20 mouse cellular contexts compared by ENCODE assay signal in the genomic region with DNA sequence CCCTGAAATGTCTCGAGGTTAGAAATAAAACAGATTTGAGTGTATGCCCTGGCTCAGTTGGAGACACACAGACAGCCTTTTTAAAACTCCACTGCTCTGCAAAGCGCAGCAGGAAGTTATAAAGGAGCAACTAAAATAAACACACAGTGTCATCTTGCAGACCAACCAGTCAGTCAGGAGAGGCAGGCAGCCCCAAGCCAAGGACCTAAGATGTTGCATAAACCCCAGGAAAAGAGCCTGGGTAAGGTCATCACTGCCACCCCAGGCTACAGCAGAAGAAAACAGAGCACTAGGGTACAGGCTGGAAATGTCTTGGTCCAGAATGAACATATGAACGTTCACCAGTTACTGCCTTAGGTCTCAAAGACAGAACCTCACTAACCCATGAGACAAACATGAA.
DNase-seq lines count a peak whose midpoint lies in the region; ATAC-seq and TF ChIP-seq lines count a peak whose summit lies in the region.
"Had no signal": no experiment of that assay in that cellular context is flagged by ENCODE, and none has a peak within 500 bp of the region (broad histone marks: within the 10 kb centered on the region; RNA-seq: fewer than 3 reads in every experiment).

No protein-coding gene starts in this region.

- H3K27ac ChIP-seq in liver, adult 2 months (replicated peaks; ENCODE audit: insufficient read depth, low read depth, low read length), result peak overlapping the region; percentile 56
- H3K27ac ChIP-seq in liver, postnatal 0 days (ENCODE audit: low read depth), result no peak overlapping the region
- 0 out of 2 replicates have a peak overlapping the region, but pooled peaks have one; percentile 29 for H3K27ac ChIP-seq in intestine, embryonic 16.5 days (ENCODE audit: low read length)
- H3K27ac ChIP-seq in midbrain, embryonic 10.5 days (replicated peaks), result no peak overlapping the region
- H3K27ac ChIP-seq in forebrain, embryonic 10.5 days, result no peak overlapping the region
- H3K27ac ChIP-seq: forebrain, embryonic 13.5 days; heart, adult 2 months; heart, embryonic 15.5 days; hindbrain, postnatal 0 days; kidney, embryonic 15.5 days had no signal

- H3K79me2 ChIP-seq in liver, adult 2 months (ENCODE audit: control insufficient read depth, insufficient read depth, low read length), result peaks cover 59% of the 10 kb centered on the region

- no peak overlapping the region for H3K4me2 ChIP-seq in liver, postnatal 0 days (ENCODE audit: low read depth, low read length)
- no peak overlapping the region for H3K4me2 ChIP-seq in intestine, embryonic 16.5 days (ENCODE audit: low read depth, low read length)
- H3K4me2 ChIP-seq: forebrain, embryonic 13.5 days; heart, embryonic 15.5 days; kidney, embryonic 15.5 days had no signal

- H3K36me3 ChIP-seq in liver, adult 2 months (ENCODE audit: control insufficient read depth, insufficient read depth, low read length), result no peaks in the 10 kb centered on the region
- H3K36me3 ChIP-seq in liver, postnatal 0 days (replicated peaks; ENCODE audit: insufficient read depth, low read length), result no peaks in the 10 kb centered on the region
- H3K36me3 ChIP-seq in intestine, embryonic 16.5 days (ENCODE audit: control insufficient read depth, insufficient read depth, low read length), result no peaks in the 10 kb centered on the region
- no peaks in the 10 kb centered on the region for H3K36me3 ChIP-seq in midbrain, embryonic 10.5 days
- H3K36me3 ChIP-seq in forebrain, embryonic 10.5 days (replicated peaks), result no peaks in the 10 kb centered on the region
- H3K36me3 ChIP-seq: heart, embryonic 15.5 days; kidney, embryonic 15.5 days had no signal

- H3K9ac ChIP-seq in liver, adult 2 months (ENCODE audit: low read depth, low read length), result no peak overlapping the region
- no peak overlapping the region for H3K9ac ChIP-seq in liver, postnatal 0 days (replicated peaks)
- H3K9ac ChIP-seq in intestine, embryonic 16.5 days (ENCODE audit: low read depth, low read length), result no peak overlapping the region
- H3K9ac ChIP-seq: forebrain, embryonic 13.5 days; heart, embryonic 15.5 days; kidney, embryonic 15.5 days had no signal

- DNase-seq in embryo, embryonic 10.5 days (ENCODE audit: low spot score), result peak; percentile 28
- no peak for DNase-seq in embryo, embryonic 9.5 days (ENCODE audit: extremely low spot score)
- DNase-seq in liver, adult 2 months (ENCODE audit: extremely low read depth, low read depth, low spot score), result peak; percentile 52
- no peak for DNase-seq in liver, postnatal 0 days
- DNase-seq in skeletal muscle tissue, adult 2 months (ENCODE audit: low read depth, low spot score), result peak; percentile 71
- DNase-seq in midbrain, embryonic 10.5 days (ENCODE audit: low spot score), result no peak
- no peak for DNase-seq in forebrain, embryonic 10.5 days (ENCODE audit: extremely low spot score, low spot score)
- DNase-seq: adrenal gland, postnatal 14 days; B cell, adult 2 months; cerebellum, adult 18-20 months; heart, adult 2 months; left cerebral cortex, postnatal 4 days; lung, adult 2 months; right cerebral cortex, postnatal 14 days had no signal

- no peaks in the 10 kb centered on the region for H3K27me3 ChIP-seq in liver, adult 2 months (ENCODE audit: control insufficient read depth, insufficient read depth, low read length)
- no peaks in the 10 kb centered on the region for H3K27me3 ChIP-seq in liver, postnatal 0 days (ENCODE audit: insufficient read depth, low read length)
- H3K27me3 ChIP-seq in intestine, embryonic 16.5 days (replicated peaks; ENCODE audit: control insufficient read depth, insufficient read depth, low read length), result no peaks in the 10 kb centered on the region
- H3K27me3 ChIP-seq in midbrain, embryonic 10.5 days (ENCODE audit: low read depth, poor library complexity, severe bottlenecking), result no peaks in the 10 kb centered on the region
- no peaks in the 10 kb centered on the region for H3K27me3 ChIP-seq in forebrain, embryonic 10.5 days (ENCODE audit: poor library complexity, severe bottlenecking)
- H3K27me3 ChIP-seq: forebrain, embryonic 13.5 days; heart, embryonic 15.5 days; kidney, embryonic 15.5 days had no signal

- WGBS in liver, adult 2 months, result 25% methylated on average over 3 of the region's 3 CpGs
- 58% methylated on average over 3 of the region's 3 CpGs for WGBS in liver, postnatal 0 days (ENCODE audit: insufficient replicate concordance)
- 24% methylated on average over 3 of the region's 3 CpGs for WGBS in intestine, embryonic 16.5 days
- WGBS in midbrain, embryonic 10.5 days, result 74% methylated on average over 3 of the region's 3 CpGs
- WGBS in forebrain, embryonic 10.5 days, result 77% methylated on average over 3 of the region's 3 CpGs

- TF ChIP-seq CTCF in liver, adult 2 months (IDR thresholded peaks at IDR 0.05; ENCODE audit: low read depth, low read length), result no peak
- no peak for TF ChIP-seq CTCF in liver, postnatal 0 days (IDR thresholded peaks at IDR 0.05; ENCODE audit: low read depth)

- no peak for TF ChIP-seq POLR2A in liver, adult 2 months (IDR thresholded peaks at IDR 0.05; ENCODE audit: extremely low read depth, insufficient read depth, low read length)

- no peak for TF ChIP-seq EP300 in liver, postnatal 0 days (IDR thresholded peaks at IDR 0.05; ENCODE audit: low read depth)

- peaks cover 41% of the 10 kb centered on the region for H3K4me1 ChIP-seq in liver, adult 2 months (ENCODE audit: control insufficient read depth, insufficient read depth, low read length)
- peaks cover 50% of the 10 kb centered on the region for H3K4me1 ChIP-seq in liver, postnatal 0 days (ENCODE audit: insufficient read depth)
- H3K4me1 ChIP-seq in intestine, embryonic 16.5 days (ENCODE audit: control insufficient read depth, insufficient read depth, low read length), result peaks cover 27% of the 10 kb centered on the region
- H3K4me1 ChIP-seq in midbrain, embryonic 10.5 days, result peaks cover 24% of the 10 kb centered on the region
- H3K4me1 ChIP-seq in forebrain, embryonic 10.5 days, result peaks cover 30% of the 10 kb centered on the region

- no peak for ATAC-seq in liver, postnatal 0 days
- ATAC-seq in intestine, embryonic 16.5 days, result peak; percentile 29; the same call in 1 of the 2 replicates
- ATAC-seq: forebrain, embryonic 13.5 days; hindbrain, postnatal 0 days; midbrain, embryonic 16.5 days had no signal

- no peak overlapping the region for H3K4me3 ChIP-seq in liver, adult 2 months (ENCODE audit: insufficient read depth, low read depth, low read length)
- no peak overlapping the region for H3K4me3 ChIP-seq in liver, postnatal 0 days (ENCODE audit: low read depth, low read length)
- no peak overlapping the region for H3K4me3 ChIP-seq in intestine, embryonic 16.5 days (ENCODE audit: low read length)
- H3K4me3 ChIP-seq in midbrain, embryonic 10.5 days, result no peak overlapping the region
- no peak overlapping the region for H3K4me3 ChIP-seq in forebrain, embryonic 10.5 days
- H3K4me3 ChIP-seq: forebrain, embryonic 13.5 days; heart, adult 2 months; heart, embryonic 15.5 days; kidney, embryonic 15.5 days had no signal

- H3K9me3 ChIP-seq in liver, postnatal 0 days (ENCODE audit: low read length), result no peaks in the 10 kb centered on the region
- no peaks in the 10 kb centered on the region for H3K9me3 ChIP-seq in intestine, embryonic 16.5 days (ENCODE audit: control insufficient read depth, low read length)
- no peaks in the 10 kb centered on the region for H3K9me3 ChIP-seq in midbrain, embryonic 10.5 days (replicated peaks)
- H3K9me3 ChIP-seq in forebrain, embryonic 10.5 days, result no peaks in the 10 kb centered on the region
- H3K9me3 ChIP-seq: forebrain, embryonic 13.5 days; heart, embryonic 15.5 days; kidney, embryonic 15.5 days had no signal

Comparison
In these comparisons a context has a peak if more than half of its experiments do, and no peak if none do; other contexts are left out.
1. DNase-seq: peak in embryo, embryonic 10.5 days (single experiment), liver, adult 2 months (single experiment) and skeletal muscle tissue, adult 2 months (single experiment); none in embryo, embryonic 9.5 days (single experiment), liver, postnatal 0 days (single experiment), midbrain, embryonic 10.5 days (single experiment) and forebrain, embryonic 10.5 days (single experiment).
2. H3K27ac ChIP-seq: peak in liver, adult 2 months (single experiment) and intestine, embryonic 16.5 days (single experiment); none in liver, postnatal 0 days (single experiment), midbrain, embryonic 10.5 days (single experiment) and forebrain, embryonic 10.5 days (single experiment).